8 mouse cellular contexts compared by ENCODE assay signal in the genomic region with DNA sequence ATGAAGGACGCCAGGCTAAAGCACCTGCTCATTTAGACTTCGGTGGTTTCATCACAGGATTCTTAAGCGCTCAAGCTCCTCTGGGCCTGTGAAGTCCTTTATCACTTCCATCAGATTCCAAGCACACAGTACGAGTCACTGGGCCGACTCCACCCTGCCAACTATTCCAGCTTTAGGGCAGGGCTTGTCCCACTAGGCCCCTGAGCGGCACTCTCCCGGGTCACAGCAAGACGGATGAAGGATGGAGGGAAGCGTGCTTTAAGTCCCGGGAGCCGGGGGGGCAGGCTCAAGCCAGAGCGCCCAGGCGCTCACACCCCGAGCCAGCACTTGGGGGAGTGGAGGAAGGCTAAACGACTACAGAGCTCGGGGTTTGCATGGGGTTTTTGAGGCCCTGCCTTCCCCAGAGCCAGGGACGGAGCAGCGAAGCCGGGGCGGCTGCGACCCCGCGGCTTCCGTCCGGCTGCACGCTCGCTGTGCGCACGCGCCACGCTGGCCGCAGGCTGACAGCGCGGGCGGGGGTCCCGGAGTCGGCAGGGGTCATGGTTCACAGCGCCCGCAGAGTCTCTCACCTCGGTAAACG. TPM values are rescaled to one million over a fixed set of nuclear protein-coding genes. Genes with fewer than 3 reads are reported as not detected.
DNase-seq lines count a peak whose midpoint lies in the region; ATAC-seq and TF ChIP-seq lines count a peak whose summit lies in the region.

No protein-coding gene starts in this region.

- no peaks in the 10 kb centered on the region; the same call in 1 of the 2 replicates for H3K36me3 ChIP-seq in heart, adult 2 months (ENCODE audit: control insufficient read depth, insufficient read depth, low read length)
- no peaks in the 10 kb centered on the region; the same call in 1 of the 2 replicates for H3K36me3 ChIP-seq in liver, postnatal 0 days (replicated peaks; ENCODE audit: insufficient read depth, low read length)

- no peak for TF ChIP-seq POLR2A in heart, adult 2 months (IDR thresholded peaks at IDR 0.05; ENCODE audit: insufficient read depth, low read depth, low read length)

- no peak overlapping the region for H3K27ac ChIP-seq in heart, adult 2 months
- H3K27ac ChIP-seq in liver, postnatal 0 days (ENCODE audit: low read depth), result peak overlapping the region; percentile 93

- TF ChIP-seq EP300 in heart, adult 2 months (IDR thresholded peaks at IDR 0.05; ENCODE audit: insufficient read depth, low read depth, low read length), result no peak
- no peak for TF ChIP-seq EP300 in liver, postnatal 0 days (IDR thresholded peaks at IDR 0.05; ENCODE audit: low read depth)

- peak overlapping the region; percentile 75 for H3K4me3 ChIP-seq in heart, adult 2 months
- peak overlapping the region; percentile 97 for H3K4me3 ChIP-seq in liver, postnatal 0 days (ENCODE audit: low read depth, low read length)

- intact Hi-C loops in heart, adult 2 months (cut with DNase I), result loop anchor here (2.0 kb wide), 1 partner anchor 22 kb away; the partner anchor contains the start of gene 9530077C05Rik

- no peak for TF ChIP-seq CTCF in heart, adult 2 months (IDR thresholded peaks at IDR 0.05)
- no peak for TF ChIP-seq CTCF in liver, postnatal 0 days (IDR thresholded peaks at IDR 0.05; ENCODE audit: low read depth)

- peak; percentile 9 to 22; a peak in 3 of 4 replicates for ATAC-seq in hematopoietic stem cell, adult 5-6 weeks (replicated peaks in 1 of 2; ENCODE audit: insufficient read depth in 1 of 2, low FRiP score in 2 of 2, low TSS enrichment in 1 of 2, low read depth in 1 of 2, poor library complexity in 2 of 2, severe bottlenecking in 2 of 2)
- peak; percentile 62 for ATAC-seq in liver, postnatal 0 days

- DNase-seq in heart, adult 2 months, result peak in 1 of 2 experiments; percentile 35
- DNase-seq in heart, adult 8-10 months (ENCODE audit: low spot score), result no peak
- DNase-seq in ES-CJ7 (ENCODE audit: low read depth, low spot score), result peak; percentile 75
- peak; percentile 19 for DNase-seq in embryo, embryonic 11.5 days (ENCODE audit: low read depth, low spot score)
- peak; percentile 73 for DNase-seq in liver, postnatal 0 days
- DNase-seq in spleen, postnatal 4 days (ENCODE audit: low spot score in 2 of 2), result peak; percentile 69 to 86
- no peak for DNase-seq in cerebellum, postnatal 10 days

- no peaks in the 10 kb centered on the region for H3K27me3 ChIP-seq in heart, adult 2 months (ENCODE audit: control insufficient read depth, insufficient read depth, low read length)
- no peaks in the 10 kb centered on the region for H3K27me3 ChIP-seq in liver, postnatal 0 days (ENCODE audit: insufficient read depth, low read length)

- no peaks in the 10 kb centered on the region for H3K9me3 ChIP-seq in liver, postnatal 0 days (ENCODE audit: low read length)

- no peaks in the 10 kb centered on the region for H3K4me1 ChIP-seq in heart, adult 2 months (ENCODE audit: control insufficient read depth, insufficient read depth, low read length)
- H3K4me1 ChIP-seq in liver, postnatal 0 days (ENCODE audit: insufficient read depth), result peaks cover 15% of the 10 kb centered on the region

- peak overlapping the region; percentile 4; the same call in 1 of the 2 replicates for H3K9ac ChIP-seq in heart, adult 2 months (ENCODE audit: low read depth, low read length)
- H3K9ac ChIP-seq in liver, postnatal 0 days (replicated peaks), result peak overlapping the region; percentile 97

- H3K4me2 ChIP-seq in liver, postnatal 0 days (ENCODE audit: low read depth, low read length), result peak overlapping the region; percentile 97

- 1% methylated on average over 41 of the region's 41 CpGs for WGBS in heart, adult 2 months
- WGBS in liver, postnatal 0 days (ENCODE audit: insufficient replicate concordance), result under 1% methylated on average over 41 of the region's 41 CpGs

- no peaks in the 10 kb centered on the region for H3K79me2 ChIP-seq in heart, adult 2 months (replicated peaks; ENCODE audit: control insufficient read depth, insufficient read depth, low read length)

RNA-seq across cellular contexts. Expression of gene Anln, which starts 0.5 kb away (rescaled TPM):
- 1 to 10 TPM; 1.4 to 1.5 TPM for total RNA-seq in heart, adult 2 months (2021)
- 0.43 and 0.82 TPM in 2 replicates for polyA plus RNA-seq in heart, adult 2 months (2012; rRNA removed)
- total RNA-seq in heart, adult 8-10 months (2022), result 1 to 10 TPM in 2 of 4 experiments, under 1 TPM in 2; 0.84 to 2.0 (median 1.1) TPM
- total RNA-seq in hematopoietic stem cell, adult 5-6 weeks (2017), result 36.2 and 39.2 TPM in 2 replicates
- 6.9 and 7.2 TPM in 2 replicates for polyA plus RNA-seq in liver, postnatal 0 days (2015; fragmentation: Nextera tagmentation; extraction: Ambion mirVana)

RNA-seq across cellular contexts. Expression of gene 9530077C05Rik, which starts 22.8 kb away (rescaled TPM):
- total RNA-seq in heart, adult 2 months (2021), result under 1 TPM; 0.29 to 0.50 TPM
- 0.27 and 0.53 TPM in 2 replicates for polyA plus RNA-seq in heart, adult 2 months (2012; rRNA removed)
- total RNA-seq in heart, adult 8-10 months (2022), result under 1 TPM; 0.47 to 0.90 (median 0.57) TPM
- total RNA-seq in hematopoietic stem cell, adult 5-6 weeks (2017), result 3.8 and 8.7 TPM in 2 replicates
- polyA plus RNA-seq in liver, postnatal 0 days (2015; fragmentation: Nextera tagmentation; extraction: Ambion mirVana), result 1.2 and 1.6 TPM in 2 replicates

Comparison
In these comparisons a context has a peak if more than half of its experiments do, and no peak if none do; other contexts are left out.
1. DNase-seq: peak in ES-CJ7 (single experiment), embryo, embryonic 11.5 days (single experiment), liver, postnatal 0 days (single experiment) and spleen, postnatal 4 days (2 of 2); none in heart, adult 8-10 months (single experiment) and cerebellum, postnatal 10 days (0 of 2).
2. RNA of gene Anln, which starts 0.5 kb away (total RNA-seq): 36.2 to 39.2 TPM in hematopoietic stem cell, adult 5-6 weeks; 1.4 to 1.5 TPM in heart, adult 2 months and 0.84 to 2.0 TPM in heart, adult 8-10 months; every median in the first group is over 10 times any median in the second.